Mouse (Mus musculus): ENCODE data around the gene Npb. TPM values are rescaled to one million over a fixed set of nuclear protein-coding genes. Genes with fewer than 3 reads are reported as not detected.
"Not testable (repeated sequence)": the region's sequence is repeated elsewhere in the genome, so short reads cannot be mapped to it uniquely, and the experiment has no call there.

Gene Npb
- polyA plus RNA-seq (2016; fragmentation: Nextera tagmentation; extraction: Ambion mirVana), result 4.8 and 7.0 TPM in 2 replicates

DNA sequence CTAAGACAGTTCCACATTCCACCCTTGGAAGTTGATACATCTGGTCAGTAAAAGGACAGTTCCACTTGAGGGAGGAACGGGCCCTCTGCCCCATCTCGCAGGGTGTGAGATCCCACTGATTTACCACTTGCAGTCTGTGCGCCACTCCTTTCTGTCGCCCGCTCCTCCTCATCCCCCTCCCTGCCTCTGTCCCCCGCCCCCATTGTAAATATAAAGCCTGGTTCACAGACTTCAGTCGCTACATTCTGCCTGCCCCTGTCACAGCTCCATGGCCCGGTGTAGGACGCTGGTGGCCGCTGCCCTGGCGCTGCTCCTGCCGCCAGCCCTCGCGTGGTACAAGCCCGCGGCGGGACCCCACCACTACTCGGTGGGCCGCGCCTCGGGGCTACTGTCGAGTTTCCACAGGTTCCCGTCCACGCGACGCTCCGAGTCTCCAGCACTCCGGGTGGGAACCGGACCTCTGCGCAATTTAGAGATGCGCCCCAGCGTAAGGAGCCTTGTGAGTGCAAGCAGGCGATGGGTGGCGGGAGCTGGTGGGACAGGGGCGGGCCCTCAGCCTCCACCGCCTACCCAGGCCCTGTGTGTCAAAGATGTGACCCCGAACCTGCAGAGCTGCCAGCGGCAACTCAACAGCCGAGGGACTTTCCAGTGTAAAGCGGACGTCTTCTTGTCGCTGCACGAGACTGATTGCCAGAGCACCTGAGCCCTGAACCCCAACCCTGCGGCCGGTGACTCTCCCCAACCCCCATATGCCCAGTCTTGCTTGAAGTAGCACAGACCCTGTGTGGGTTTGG, at the start of gene Npb:
TSS of gene Npb (plus strand) at position 237 of the 794 bp plus-strand sequence.
- H3K9me3 ChIP-seq, result no peaks in the 10 kb centered on the region
- H3K4me3 ChIP-seq, result peak within 1 kb of the TSS; percentile 59
- H3K27ac ChIP-seq, result peak within 1 kb of the TSS; percentile 82
- H3K27me3 ChIP-seq (ENCODE audit: insufficient read depth, poor library complexity, severe bottlenecking), result peaks cover 25% of the 10 kb centered on the region
- DNase-seq (ENCODE audit: low spot score), result no peak
- peaks cover 25% of the 10 kb centered on the region for H3K4me1 ChIP-seq
- H3K36me3 ChIP-seq, result peaks cover 81% of the 10 kb centered on the region
- 7% methylated on average over 45 of the region's 45 CpGs for WGBS

DNA sequence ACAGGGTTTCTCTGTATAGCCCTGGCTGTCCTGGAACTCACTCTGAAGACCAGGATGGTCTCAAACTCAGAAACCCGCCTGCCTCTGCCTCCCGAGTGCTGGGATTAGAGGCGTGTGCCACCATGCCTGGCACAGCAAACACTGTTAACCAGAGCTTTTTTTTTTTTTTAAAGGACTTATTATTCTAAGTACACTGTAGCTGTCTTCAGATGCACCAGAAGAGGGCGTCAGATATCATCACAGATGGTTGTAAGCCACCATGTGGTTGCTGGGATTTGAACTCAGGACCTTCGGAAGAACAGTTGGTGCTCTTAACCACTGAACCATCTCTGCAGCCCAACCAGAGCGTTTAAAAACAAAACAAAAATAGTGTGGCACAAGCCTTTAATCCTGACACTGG, 49.4 kb upstream of the Npb start:
- not testable (repeated sequence) for H3K27ac ChIP-seq; DNase-seq (ENCODE audit: low spot score); H3K27me3 ChIP-seq (ENCODE audit: insufficient read depth, poor library complexity, severe bottlenecking); H3K4me3 ChIP-seq; H3K9me3 ChIP-seq
- Histone ChIP-seq H3K4me1 (peaks cover 12% of the 10 kb centered on the region), H3K36me3 (peaks cover 52% of the 10 kb centered on the region)
- WGBS, result 88% methylated on average over 6 of the region's 6 CpGs

DNA sequence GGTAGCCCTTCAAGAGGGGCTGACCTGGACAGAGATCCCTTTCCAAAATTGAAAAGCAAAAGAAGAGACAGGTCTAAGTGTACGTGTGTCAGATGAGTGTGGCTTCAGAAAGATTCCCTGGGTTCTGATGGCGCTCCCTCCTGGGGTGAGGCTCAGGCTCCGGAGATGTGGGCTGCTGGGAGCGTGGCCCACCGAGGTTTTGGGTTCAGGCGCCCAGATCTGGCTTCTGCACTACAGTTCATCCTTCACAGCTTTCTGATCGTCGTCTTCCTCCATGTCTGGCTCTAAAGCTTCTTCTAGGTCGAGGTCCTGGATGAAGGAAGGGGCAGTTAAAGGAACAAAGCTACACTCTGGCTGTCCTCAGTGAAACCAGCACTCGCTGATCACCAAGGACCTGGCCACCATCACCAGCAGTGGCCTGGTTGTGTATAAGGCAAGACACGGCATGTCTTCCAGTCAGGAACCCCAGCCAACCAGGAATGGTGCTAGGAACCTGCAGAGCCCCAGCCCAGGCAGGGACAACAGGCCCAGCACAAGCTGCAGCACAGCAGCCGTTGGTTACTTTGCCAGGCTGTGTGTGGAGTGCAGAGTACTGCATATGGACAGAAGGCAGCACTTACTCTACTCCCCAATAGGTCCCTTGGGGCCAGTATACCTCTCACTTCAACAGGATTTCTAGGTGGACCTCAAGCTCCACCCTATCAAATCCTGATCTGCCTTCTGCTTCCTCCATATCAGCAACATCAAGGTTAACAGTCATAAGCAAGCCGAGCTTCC, 47.1 kb upstream of the Npb start:
- DNase-seq (ENCODE audit: low spot score), result peak; percentile 70
- Histone ChIP-seq H3K4me1 (no peaks in the 10 kb centered on the region), H3K36me3 (peaks cover 75% of the 10 kb centered on the region), H3K9me3 (no peaks in the 10 kb centered on the region), H3K27me3 (ENCODE audit: insufficient read depth, poor library complexity, severe bottlenecking) (no peaks in the 10 kb centered on the region), H3K4me3 (no peak overlapping the region), H3K27ac (no peak overlapping the region)
- WGBS, result 94% methylated on average over 13 of the region's 13 CpGs

DNA sequence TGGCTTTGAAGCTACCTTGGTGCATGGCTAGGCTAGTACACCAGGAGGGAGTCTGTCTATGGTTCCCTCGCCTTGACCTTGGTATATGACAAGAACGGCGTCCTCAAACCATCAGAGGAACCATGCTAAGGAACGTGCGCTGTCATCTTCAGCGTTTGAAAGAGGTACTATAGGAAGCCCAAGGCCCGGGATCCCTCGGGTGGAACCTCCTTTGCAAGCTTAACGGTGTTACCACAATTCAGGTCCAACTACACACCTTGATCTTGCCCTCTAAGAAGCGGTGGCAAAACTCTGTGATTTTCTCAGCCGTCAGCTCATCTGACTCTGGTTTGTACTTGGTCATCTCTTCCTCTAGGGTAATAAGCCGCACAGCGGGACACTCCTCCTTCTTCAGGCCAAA, 45.3 kb upstream of the Npb start:
- DNase-seq (ENCODE audit: low spot score), result no peak
- no peak overlapping the region for H3K4me3 ChIP-seq
- no peaks in the 10 kb centered on the region for H3K27me3 ChIP-seq (ENCODE audit: insufficient read depth, poor library complexity, severe bottlenecking)
- no peaks in the 10 kb centered on the region for H3K9me3 ChIP-seq
- peaks cover 93% of the 10 kb centered on the region for H3K36me3 ChIP-seq
- 93% methylated on average over 13 of the region's 13 CpGs for WGBS
- no peak overlapping the region for H3K27ac ChIP-seq
- no peaks in the 10 kb centered on the region for H3K4me1 ChIP-seq

DNA sequence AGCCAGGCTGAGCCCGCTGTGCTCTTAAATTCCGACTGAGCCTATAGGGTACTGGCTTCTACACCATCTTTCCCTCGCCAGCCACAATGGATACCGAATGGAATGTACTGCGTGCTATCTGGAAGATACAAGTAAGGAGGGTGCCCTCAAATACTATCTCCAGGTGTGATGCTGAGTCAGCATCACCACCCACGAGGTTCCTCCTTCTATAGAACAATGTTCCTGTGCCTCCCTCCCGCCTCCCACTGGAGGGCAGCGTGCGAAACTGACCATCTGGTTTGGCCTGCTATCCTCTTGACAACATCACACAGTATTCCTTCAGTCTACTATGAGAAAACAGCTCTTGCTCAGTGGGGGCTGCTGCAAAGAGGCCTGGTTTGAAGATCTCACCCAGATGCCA, 43.2 kb upstream of the Npb start:
- 84% methylated on average over 9 of the region's 9 CpGs for WGBS
- no peak for DNase-seq (ENCODE audit: low spot score)
- Histone ChIP-seq H3K4me1 (no peaks in the 10 kb centered on the region), H3K27me3 (ENCODE audit: insufficient read depth, poor library complexity, severe bottlenecking) (no peaks in the 10 kb centered on the region), H3K36me3 (peaks cover 97% of the 10 kb centered on the region), H3K4me3 (no peak overlapping the region), H3K9me3 (no peaks in the 10 kb centered on the region), H3K27ac (no peak overlapping the region)

DNA sequence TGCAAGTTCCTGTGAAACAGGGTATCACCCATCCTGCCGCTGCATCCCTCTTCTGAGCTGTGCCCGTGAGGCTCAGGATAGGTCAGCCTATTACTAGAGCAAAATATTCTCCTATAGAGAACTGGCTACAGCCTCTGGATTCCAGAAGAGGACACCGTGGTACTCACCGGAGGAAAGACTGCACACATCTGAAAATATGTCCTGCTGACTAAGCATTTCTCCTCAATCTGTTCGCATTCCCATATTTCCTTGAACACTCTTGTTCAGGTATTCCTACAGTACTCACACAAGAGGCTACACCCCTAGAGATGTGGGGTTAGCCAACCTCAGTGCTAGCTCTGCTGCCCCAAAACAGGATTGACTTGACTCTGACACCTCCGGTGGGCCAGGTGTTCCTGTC, 40.0 kb upstream of the Npb start:
- H3K27ac ChIP-seq, result no peak overlapping the region
- H3K36me3 ChIP-seq, result peaks cover 79% of the 10 kb centered on the region
- no peaks in the 10 kb centered on the region for H3K27me3 ChIP-seq (ENCODE audit: insufficient read depth, poor library complexity, severe bottlenecking)
- 95% methylated on average over 6 of the region's 6 CpGs for WGBS
- DNase-seq (ENCODE audit: low spot score), result no peak
- peaks cover 14% of the 10 kb centered on the region for H3K4me1 ChIP-seq
- H3K9me3 ChIP-seq, result no peaks in the 10 kb centered on the region
- no peak overlapping the region for H3K4me3 ChIP-seq

DNA sequence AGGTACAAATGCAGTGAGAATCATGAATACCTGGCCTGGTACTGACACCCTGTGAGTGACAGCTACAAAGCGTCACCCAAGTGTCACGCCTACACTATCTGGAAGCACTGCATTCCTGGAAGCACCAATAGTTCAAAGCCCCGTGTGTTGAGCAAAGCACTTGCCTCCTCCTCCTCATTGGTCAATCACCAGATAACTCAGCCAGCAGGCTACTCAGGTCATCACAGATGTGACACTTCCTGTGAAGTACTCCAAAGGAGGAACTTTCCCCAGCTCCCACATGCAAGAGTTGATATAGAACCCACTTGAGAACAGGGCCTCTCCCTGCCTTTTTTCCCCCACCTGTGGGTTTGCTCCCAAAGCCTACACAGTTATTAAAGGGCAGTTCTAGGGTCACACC, 37.2 kb upstream of the Npb start:
- peak overlapping the region; percentile 99 for H3K4me3 ChIP-seq
- no peaks in the 10 kb centered on the region for H3K9me3 ChIP-seq
- no peaks in the 10 kb centered on the region for H3K27me3 ChIP-seq (ENCODE audit: insufficient read depth, poor library complexity, severe bottlenecking)
- DNase-seq (ENCODE audit: low spot score), result no peak
- H3K4me1 ChIP-seq, result peaks cover 24% of the 10 kb centered on the region
- H3K36me3 ChIP-seq, result peaks cover 51% of the 10 kb centered on the region
- WGBS, result 34% methylated on average over 3 of the region's 3 CpGs
- peak overlapping the region; percentile 97; the same call in 1 of the 2 replicates for H3K27ac ChIP-seq

DNA sequence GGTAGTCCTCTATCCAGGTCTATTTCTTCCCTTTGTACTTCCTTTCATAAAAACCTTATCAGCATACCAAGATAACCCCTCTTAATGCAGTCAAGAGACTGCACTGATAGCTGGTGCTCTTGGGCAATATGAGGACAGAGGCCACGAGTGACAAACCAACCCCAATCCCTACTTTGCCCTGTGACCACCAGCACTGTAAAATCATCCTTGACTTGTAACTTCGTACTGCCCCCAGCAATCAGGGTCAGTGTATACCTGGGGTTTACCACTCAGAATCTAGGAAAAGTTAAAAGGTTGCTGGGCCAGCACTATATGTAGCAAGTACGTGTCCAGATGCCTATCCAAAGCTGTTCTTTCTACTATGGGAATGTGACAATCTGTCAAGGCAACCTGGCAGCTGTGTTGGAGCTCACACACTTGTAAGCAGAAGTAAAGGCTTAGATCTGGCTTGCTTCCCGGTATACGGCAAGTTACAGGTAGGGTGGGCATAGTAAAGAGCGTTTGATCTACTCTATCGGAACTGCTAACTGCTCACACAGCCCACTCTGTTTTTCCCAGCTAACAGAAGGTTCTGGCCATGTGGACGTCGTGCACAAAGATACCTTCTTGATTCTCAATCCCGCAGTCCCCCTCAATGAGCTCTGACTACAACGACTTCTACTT, 36.4 kb upstream of the Npb start:
- no peak for DNase-seq (ENCODE audit: low spot score)
- Histone ChIP-seq H3K36me3 (peaks cover 50% of the 10 kb centered on the region), H3K4me3 (peak overlapping the region; percentile 99), H3K9me3 (no peaks in the 10 kb centered on the region), H3K27ac (peak overlapping the region; percentile 97), H3K4me1 (peaks cover 24% of the 10 kb centered on the region), H3K27me3 (ENCODE audit: insufficient read depth, poor library complexity, severe bottlenecking) (no peaks in the 10 kb centered on the region)
- 8% methylated on average over 11 of the region's 11 CpGs for WGBS

DNA sequence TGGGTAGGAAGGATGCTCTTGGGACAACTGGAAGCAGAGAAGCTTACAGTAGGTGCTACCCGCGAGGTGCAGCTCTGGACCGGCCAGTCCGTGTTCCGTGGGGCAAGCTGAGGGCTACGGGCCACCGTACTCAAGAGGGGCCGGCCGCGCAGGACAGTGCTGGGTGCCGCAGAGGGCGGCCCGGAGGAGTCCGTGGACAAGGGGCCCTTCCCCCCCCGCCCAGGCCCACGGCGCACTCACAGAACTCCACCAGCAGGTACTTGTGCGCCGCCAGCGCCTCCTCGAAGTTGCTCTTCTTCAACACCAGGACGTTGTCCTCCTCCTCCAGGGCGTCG, 35.9 kb upstream of the Npb start:
- WGBS, result under 1% methylated on average over 24 of the region's 24 CpGs
- H3K4me3 ChIP-seq, result peak overlapping the region; percentile 99
- H3K27me3 ChIP-seq (ENCODE audit: insufficient read depth, poor library complexity, severe bottlenecking), result no peaks in the 10 kb centered on the region
- peak overlapping the region; percentile 97 for H3K27ac ChIP-seq
- no peak for DNase-seq (ENCODE audit: low spot score)
- H3K9me3 ChIP-seq, result no peaks in the 10 kb centered on the region
- peaks cover 50% of the 10 kb centered on the region for H3K36me3 ChIP-seq
- H3K4me1 ChIP-seq, result peaks cover 24% of the 10 kb centered on the region

DNA sequence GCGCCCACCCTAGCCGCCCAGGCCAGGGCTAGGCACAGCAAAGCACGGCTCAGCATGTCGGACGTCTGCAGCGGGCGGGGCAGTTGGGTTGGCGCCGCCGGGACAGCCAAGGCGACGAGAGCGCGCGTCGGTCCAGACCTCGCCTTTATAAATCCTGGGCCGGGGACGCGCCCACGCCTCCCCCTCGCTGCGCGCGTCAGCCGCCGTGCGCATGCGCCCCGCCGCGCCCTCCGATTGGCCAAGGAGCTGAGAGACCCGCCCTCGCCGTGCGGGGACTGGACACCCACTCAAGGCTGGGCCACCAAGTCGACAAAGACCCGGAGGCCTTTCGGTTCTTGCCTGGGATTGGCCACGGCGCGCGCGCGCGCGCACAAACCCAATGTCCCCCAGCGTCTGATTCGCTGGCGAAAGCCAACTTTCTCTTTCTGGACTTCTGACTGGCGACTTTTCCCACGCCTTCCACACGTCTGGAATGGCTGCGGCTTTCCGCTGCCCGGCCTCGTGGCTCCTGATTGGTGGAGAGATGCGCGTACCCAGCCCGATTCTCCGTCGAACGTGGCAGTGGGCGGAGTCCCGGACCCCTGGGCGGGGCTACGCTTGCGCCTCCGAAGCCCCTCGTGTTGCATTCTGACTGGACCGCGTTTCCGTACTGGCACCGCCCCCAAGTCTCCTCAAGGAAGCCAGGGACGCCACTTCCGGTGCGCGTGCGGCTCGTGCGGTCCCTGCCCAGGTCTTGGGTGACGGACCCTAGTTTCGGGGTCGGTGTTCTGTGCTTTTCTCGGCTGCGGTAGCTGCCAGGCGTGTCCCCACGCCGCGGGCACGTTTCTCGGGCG, 35.3 kb upstream of the Npb start, which contains the start of gene P4hb:
TSS of gene P4hb (minus strand) at position 502 of the 833 bp plus-strand sequence.
- Histone ChIP-seq H3K4me1 (peaks cover 24% of the 10 kb centered on the region), H3K27me3 (ENCODE audit: insufficient read depth, poor library complexity, severe bottlenecking) (no peaks in the 10 kb centered on the region), H3K9me3 (no peaks in the 10 kb centered on the region), H3K36me3 (peaks cover 50% of the 10 kb centered on the region), H3K27ac (peak within 1 kb of the TSS; percentile 97), H3K4me3 (peak within 1 kb of the TSS; percentile 99)
- WGBS, result under 1% methylated on average over 94 of the region's 94 CpGs
- peak; percentile 100 for DNase-seq (ENCODE audit: low spot score)

DNA sequence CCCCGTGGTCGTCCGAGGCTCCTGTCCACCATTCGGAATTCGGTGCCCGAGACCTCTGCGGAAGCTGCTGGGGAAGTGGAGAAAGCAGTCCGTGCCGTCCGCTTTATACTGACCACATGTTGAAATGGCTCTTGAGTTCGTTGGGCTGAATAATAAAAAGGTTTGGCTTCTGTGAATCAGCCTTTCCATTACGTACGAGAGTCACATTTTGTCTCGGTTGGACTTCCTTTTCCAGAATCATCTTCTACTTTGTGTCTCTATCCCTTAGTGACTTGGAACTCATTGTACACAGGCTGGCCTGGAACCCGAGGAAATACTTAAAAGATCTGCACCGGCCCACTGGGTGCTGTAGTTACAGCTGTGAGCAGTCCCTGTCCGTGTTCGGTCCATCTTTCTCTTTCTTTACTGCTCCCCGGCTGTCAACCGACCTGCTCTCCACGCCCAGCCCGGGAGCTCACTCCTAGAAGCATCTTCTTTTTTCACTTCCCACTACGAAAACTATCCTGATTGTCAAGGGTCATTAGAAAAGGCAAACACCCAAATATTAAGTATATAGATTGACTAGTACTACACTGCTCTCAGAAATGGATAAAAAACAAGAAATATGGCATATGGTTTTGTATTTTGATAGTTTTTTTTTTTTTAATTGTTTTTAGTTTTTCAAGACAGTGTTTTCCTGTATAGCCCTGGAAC, 34.5 kb upstream of the Npb start:
- H3K9me3 ChIP-seq, result no peaks in the 10 kb centered on the region
- peak overlapping the region; percentile 97 for H3K27ac ChIP-seq
- H3K27me3 ChIP-seq (ENCODE audit: insufficient read depth, poor library complexity, severe bottlenecking), result no peaks in the 10 kb centered on the region
- under 1% methylated on average over 23 of the region's 23 CpGs for WGBS
- no peak for DNase-seq (ENCODE audit: low spot score)
- H3K4me3 ChIP-seq, result peak overlapping the region; percentile 99
- H3K36me3 ChIP-seq, result peaks cover 50% of the 10 kb centered on the region
- peaks cover 29% of the 10 kb centered on the region for H3K4me1 ChIP-seq

DNA sequence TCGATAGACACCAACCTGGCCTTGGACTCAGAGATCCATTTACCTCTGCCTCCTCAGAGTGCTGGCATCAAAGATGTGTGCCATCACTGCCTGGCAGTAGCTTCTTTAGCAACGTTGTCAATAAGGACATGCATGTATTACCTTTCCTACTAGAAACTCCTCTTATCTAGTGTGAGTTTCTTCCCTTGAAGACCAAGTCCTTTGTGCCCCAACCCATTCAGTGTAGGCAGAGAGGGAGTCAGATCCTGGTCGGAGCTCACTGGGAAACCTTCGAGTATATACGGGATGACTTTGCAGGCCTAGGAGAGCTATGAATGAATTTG, 34.0 kb upstream of the Npb start:
- Histone ChIP-seq H3K9me3 (no peaks in the 10 kb centered on the region), H3K27ac (peak overlapping the region; percentile 97), H3K4me1 (peaks cover 34% of the 10 kb centered on the region), H3K36me3 (peaks cover 53% of the 10 kb centered on the region), H3K27me3 (ENCODE audit: insufficient read depth, poor library complexity, severe bottlenecking) (no peaks in the 10 kb centered on the region), H3K4me3 (peak overlapping the region; percentile 99)
- no peak for DNase-seq (ENCODE audit: low spot score)
- WGBS, result 47% methylated on average over 5 of the region's 5 CpGs

Measured in heart, embryonic 10.5 days (tissue).